Mouse (Mus musculus) liver, adult 10 weeks (tissue): ENCODE data around the gene Maged2. TPM values are rescaled to one million over a fixed set of nuclear protein-coding genes. Genes with fewer than 3 reads are reported as not detected.

Experiments
- polyA plus RNA-seq: library from polyadenylated mRNA; stranded (reverse); fragments of 350-450 nt; fragmentation: Illumina TruSeq; extraction: RNeasy Lipid Tissue Mini Kit (QIAGEN cat#74804); gene quantifications from one replicate; pipeline ENCODE4 v1.2.3, GENCODE M21; 2014; ENCODE audit warnings: low read depth, low replicate concordance

Gene Maged2
- 2.1 TPM for polyA plus RNA-seq

GRCm38 (mm10) chrX:150814139-150814469 is at the start of gene Maged2:
Gene Maged2, minus strand, starts transcription at chrX:150814345.

Other genes with a start within 250 kb of the Maged2 start
- 26.9 TPM for gene Pfkfb1, start 226.1 kb downstream of the Maged2 start, polyA plus RNA-seq
- 2.8 TPM for gene Apex2, start 224.5 kb downstream of the Maged2 start, polyA plus RNA-seq
- gene Tro, start 156.8 kb downstream of the Maged2 start, polyA plus RNA-seq, result not detected
- gene Gnl3l, start 203.0 kb upstream of the Maged2 start, polyA plus RNA-seq, result 10.5 TPM
- 0.24 TPM for gene Fgd1, start 231.8 kb upstream of the Maged2 start, polyA plus RNA-seq